Mouse (Mus musculus) liver, embryonic 12.5 days (tissue): ENCODE data around the gene Spsb3. TPM values are rescaled to one million over a fixed set of nuclear protein-coding genes. Genes with fewer than 3 reads are reported as not detected.

Experiments
- ATAC-seq: fragments of 200-750 bp; cut with Nextera tagmentation; 2 replicates; pipeline ENCODE4 v1.8.0; 2017; ENCODE audit warnings: moderate number of reproducible peaks, mild to moderate bottlenecking, moderate library complexity
- H3K27ac ChIP-seq: fragments of 300-500 bp; sonication (generic); 2 replicates; pipeline ENCODE4 v1.5.1; 2016; ENCODE audit warnings: mild to moderate bottlenecking
- H3K27me3 ChIP-seq: fragments of 300-500 bp; sonication (generic); replicated peaks from 2 replicates; pipeline ENCODE4 v1.6.1; 2016; ENCODE audit warnings: mild to moderate bottlenecking, moderate library complexity
- H3K36me3 ChIP-seq: fragments of 300-500 bp; sonication (generic); 2 replicates; pipeline ENCODE4 v1.6.1; 2016; ENCODE audit warnings: mild to moderate bottlenecking, moderate library complexity
- H3K4me1 ChIP-seq: fragments of 300-500 bp; sonication (generic); 2 replicates; pipeline ENCODE4 v1.6.1; 2016
- H3K4me2 ChIP-seq: fragments of 300-500 bp; sonication (generic); 2 replicates; pipeline ENCODE4 v1.6.1; 2016; ENCODE audit warnings: mild to moderate bottlenecking, moderate library complexity
- H3K4me3 ChIP-seq: fragments of 300-500 bp; sonication (generic); 2 replicates; pipeline ENCODE4 v1.5.1; 2016; ENCODE audit warnings: mild to moderate bottlenecking, moderate library complexity
- H3K9ac ChIP-seq: fragments of 300-500 bp; sonication (generic); 2 replicates; pipeline ENCODE4 v1.6.1; 2016; ENCODE audit warnings: mild to moderate bottlenecking, moderate library complexity
- H3K9me3 ChIP-seq: fragments of 300-500 bp; sonication (generic); replicated peaks from 2 replicates; pipeline ENCODE4 v1.6.1; 2016; ENCODE audit warnings: mild to moderate bottlenecking, moderate library complexity
- WGBS: fragments of 180-500 bp; shearing (Covaris S2); methylation state at CpG from one replicate; pipeline ENCODE4 v1.1.7; 2016; ENCODE audit not compliant: insufficient replicate concordance; 5-methylcytosine and 5-hydroxymethylcytosine counted together
- polyA plus RNA-seq: library from polyadenylated mRNA; unstranded; fragments of >200 nt; fragmentation: Nextera tagmentation; extraction: Ambion mirVana; gene quantifications from 2 replicates; pipeline ENCODE4 v1.2.1, GENCODE M21; 2016

Spsb3 gene
- polyA plus RNA-seq, 1 experiment from 2014 or later, result 37.5 TPM

GRCm38 (mm10) chr17:24874989-24875388, 11.5 kb upstream of the Spsb3 start:
- no peak overlapping the region for H3K4me2 ChIP-seq
- peaks cover 12% of the 10 kb centered on the region; the same call in 1 of the 2 replicates for H3K4me1 ChIP-seq
- 0 out of 2 replicates have a peak, but pooled peaks have one; percentile 18 for ATAC-seq
- H3K9ac ChIP-seq, result no peak overlapping the region
- H3K27ac ChIP-seq, result no peak overlapping the region
- no peaks in the 10 kb centered on the region for H3K9me3 ChIP-seq
- no peaks in the 10 kb centered on the region for H3K36me3 ChIP-seq
- peaks cover 4% of the 10 kb centered on the region; the same call in 1 of the 2 replicates for H3K27me3 ChIP-seq
- no peak overlapping the region for H3K4me3 ChIP-seq
- WGBS, result 68% methylated on average over 8 of the region's 8 CpGs

GRCm38 (mm10) chr17:24877336-24878116, 8.9 kb upstream of the Spsb3 start:
- H3K4me1 ChIP-seq, result peaks cover 12% of the 10 kb centered on the region; the same call in 1 of the 2 replicates
- H3K36me3 ChIP-seq, result peaks cover 22% of the 10 kb centered on the region
- peak overlapping the region; percentile 69 for H3K27ac ChIP-seq
- peak overlapping the region; percentile 27 for H3K4me2 ChIP-seq
- H3K4me3 ChIP-seq, result no peak overlapping the region
- no peaks in the 10 kb centered on the region; the same call in 1 of the 2 replicates for H3K27me3 ChIP-seq
- H3K9ac ChIP-seq, result peak overlapping the region; percentile 15
- peak; percentile 50 for ATAC-seq
- H3K9me3 ChIP-seq, result no peaks in the 10 kb centered on the region
- WGBS, result 58% methylated on average over 10 of the region's 10 CpGs

- Histone ChIP-seq H3K4me2 (peak overlapping the region; percentile 27), H3K4me1 (peaks cover 12% of the 10 kb centered on the region; the same call in 1 of the 2 replicates), H3K9ac (peak overlapping the region; percentile 15; the same call in 1 of the 2 replicates), H3K4me3 (no peak overlapping the region), H3K36me3 (peaks cover 28% of the 10 kb centered on the region), H3K27ac (peak overlapping the region; percentile 69), H3K9me3 (no peaks in the 10 kb centered on the region), H3K27me3 (no peaks in the 10 kb centered on the region; the same call in 1 of the 2 replicates)
- ATAC-seq, result peak; percentile 36; the same call in 1 of the 2 replicates
- 49% methylated on average over 5 of the region's 5 CpGs for WGBS
These were observed 8.4 kb upstream of the Spsb3 start for GRCm38 (mm10) chr17:24878117-24878397.

- no peak for ATAC-seq
- WGBS, result 71% methylated on average over 8 of the region's 8 CpGs
These were observed 7.9 kb upstream of the Spsb3 start for GRCm38 (mm10) chr17:24878531-24878930.

GRCm38 (mm10) chr17:24881738-24882440, 4.6 kb upstream of the Spsb3 start:
- Histone ChIP-seq H3K4me3 (no peak overlapping the region), H3K9me3 (no peaks in the 10 kb centered on the region), H3K36me3 (peaks cover 50% of the 10 kb centered on the region), H3K9ac (no peak overlapping the region), H3K27me3 (no peaks in the 10 kb centered on the region), H3K4me1 (peaks cover 26% of the 10 kb centered on the region), H3K27ac (no peak overlapping the region), H3K4me2 (no peak overlapping the region)
- ATAC-seq, result no peak
- WGBS, result 45% methylated on average over 7 of the region's 7 CpGs

More at GRCm38 (mm10) chr17:24878531-24878930, 7.9 kb upstream of the Spsb3 start:
- Histone ChIP-seq H3K9ac (no peak overlapping the region), H3K9me3 (no peaks in the 10 kb centered on the region), H3K27ac (no peak overlapping the region), H3K4me3 (no peak overlapping the region), H3K27me3 (no peaks in the 10 kb centered on the region; the same call in 1 of the 2 replicates), H3K4me2 (peak overlapping the region; percentile 27; the same call in 1 of the 2 replicates), H3K36me3 (peaks cover 32% of the 10 kb centered on the region), H3K4me1 (peaks cover 12% of the 10 kb centered on the region; the same call in 1 of the 2 replicates)

- H3K4me2 ChIP-seq, result peak overlapping the region; percentile 92
- no peak for ATAC-seq
- WGBS, result 65% methylated on average over 6 of the region's 6 CpGs
- H3K9ac ChIP-seq, result peak overlapping the region; percentile 81
- H3K36me3 ChIP-seq, result peaks cover 68% of the 10 kb centered on the region
- no peaks in the 10 kb centered on the region for H3K27me3 ChIP-seq
- H3K9me3 ChIP-seq, result no peaks in the 10 kb centered on the region
- peak overlapping the region; percentile 95 for H3K4me3 ChIP-seq
- peaks cover 41% of the 10 kb centered on the region for H3K4me1 ChIP-seq
- no peak overlapping the region for H3K27ac ChIP-seq
These were observed 2.1 kb upstream of the Spsb3 start for GRCm38 (mm10) chr17:24884391-24884790.

- WGBS, result 19% methylated on average over 22 of the region's 22 CpGs
- Histone ChIP-seq H3K4me3 (peak overlapping the region; percentile 95), H3K4me2 (peak overlapping the region; percentile 92), H3K9ac (peak overlapping the region; percentile 81), H3K9me3 (no peaks in the 10 kb centered on the region), H3K27me3 (no peaks in the 10 kb centered on the region), H3K27ac (peak overlapping the region; percentile 71), H3K36me3 (peaks cover 77% of the 10 kb centered on the region), H3K4me1 (peaks cover 46% of the 10 kb centered on the region)
- ATAC-seq, result 0 out of 2 replicates have a peak, but pooled peaks have one; percentile 1
These were observed 898 bp upstream of the Spsb3 start for GRCm38 (mm10) chr17:24885356-24886133.

- Histone ChIP-seq H3K9ac (peak overlapping the region; percentile 95), H3K4me1 (peaks cover 53% of the 10 kb centered on the region), H3K4me2 (peak overlapping the region; percentile 83), H3K4me3 (peak overlapping the region; percentile 95), H3K9me3 (no peaks in the 10 kb centered on the region), H3K27ac (peak overlapping the region; percentile 91), H3K36me3 (peaks cover 77% of the 10 kb centered on the region), H3K27me3 (no peaks in the 10 kb centered on the region)
- WGBS, result 2% methylated on average over 18 of the region's 18 CpGs
- ATAC-seq, result peak; percentile 45
These were observed 459 bp downstream of the Spsb3 start for GRCm38 (mm10) chr17:24886932-24887271.

- no peak for ATAC-seq
- Histone ChIP-seq H3K4me1 (peaks cover 53% of the 10 kb centered on the region), H3K36me3 (peaks cover 77% of the 10 kb centered on the region), H3K27me3 (no peaks in the 10 kb centered on the region), H3K27ac (peak overlapping the region; percentile 91), H3K9me3 (no peaks in the 10 kb centered on the region), H3K4me2 (peak overlapping the region; percentile 83), H3K9ac (peak overlapping the region; percentile 95), H3K4me3 (peak overlapping the region; percentile 95)
- WGBS, result 57% methylated on average over 18 of the region's 18 CpGs
These were observed 1.0 kb downstream of the Spsb3 start for GRCm38 (mm10) chr17:24887291-24888080.

- Histone ChIP-seq H3K9me3 (no peaks in the 10 kb centered on the region), H3K4me2 (peak overlapping the region; percentile 83), H3K4me1 (peaks cover 61% of the 10 kb centered on the region), H3K36me3 (peaks cover 77% of the 10 kb centered on the region), H3K27ac (peak overlapping the region; percentile 91), H3K9ac (peak overlapping the region; percentile 95; the same call in 1 of the 2 replicates), H3K4me3 (no peak overlapping the region), H3K27me3 (no peaks in the 10 kb centered on the region)
- ATAC-seq, result no peak
- WGBS, result 79% methylated on average over 3 of the region's 3 CpGs
These were observed 2.4 kb downstream of the Spsb3 start for GRCm38 (mm10) chr17:24888862-24889261.
